Comparison of ENCODE assay signal across 1 mouse cellular context in genomic region chr11:5095877-5096276, GRCm38 (mm10).
TF ChIP-seq lines count a peak whose summit lies in the region.

No protein-coding gene starts in this region.

TF ChIP-seq in MEL, 35 proteins besides CTCF, POLR2A, EP300 and RAD21:
- TF ChIP-seq TCF12 (IDR thresholded peaks at IDR 0.05; ENCODE audit: low read depth, low read length) (no peak), SIN3A (IDR thresholded peaks at IDR 0.05; ENCODE audit: low read length) (0 out of 2 replicates have a peak, but pooled peaks have one; percentile 2), ELF1 (IDR thresholded peaks at IDR 0.05; ENCODE audit: low read depth, low read length) (no peak), ZNF384 (IDR thresholded peaks at IDR 0.05; ENCODE audit: low read depth, low read length) (no peak), TBP (IDR thresholded peaks at IDR 0.05; ENCODE audit: low read depth, low read length) (no peak), MAX (IDR thresholded peaks at IDR 0.05; ENCODE audit: low read length) (no peak), MEF2A (IDR thresholded peaks at IDR 0.05; ENCODE audit: extremely low read depth, insufficient replicate concordance, low read depth, low read length, poor library complexity, severe bottlenecking) (no peak)
TF ChIP-seq in MEL: peak in this region for 1.
